Mouse (Mus musculus): ENCODE measurements around the gene Stat5b.

- no peak for TF ChIP-seq POLR2A (IDR thresholded peaks at IDR 0.05; ENCODE audit: insufficient read depth, low read depth, low read length)
- TF ChIP-seq CTCF (IDR thresholded peaks at IDR 0.05; ENCODE audit: insufficient read depth, low read depth, low read length), result no peak
These were observed 4.7 kb upstream of the Stat5b start for GRCm38 (mm10) chr11:100855178-100855577.
